Mouse (Mus musculus) lung, postnatal 0 days (tissue): ENCODE measurements at regions not wholly inside any gene's neighbourhood (a gene's known extent, or its start where the extent isn't known, plus 50 kb on each side); places are given as distances from the start of the nearest gene placed in this dataset.

Source experiments
- ATAC-seq: fragments of 200-750 bp; cut with Nextera tagmentation; 2 replicates; pipeline ENCODE4 v1.8.0; 2017; ENCODE audit warnings: moderate library complexity
- DNase-seq: peaks from one replicate; pipeline ENCODE4 v3.0.0-alpha.2; 2016; ENCODE audit warnings: low spot score
- H3K27ac ChIP-seq: fragments of 300-500 bp; sonication (generic); 2 replicates; pipeline ENCODE4 v1.5.1; 2014; ENCODE audit warnings: antibody characterized with exemption, mild to moderate bottlenecking, low read length, mixed read lengths
- H3K27me3 ChIP-seq: fragments of 300-500 bp; sonication (generic); replicated peaks from 2 replicates; pipeline ENCODE4 v1.6.1; 2014; ENCODE audit warnings: low read length, mixed read lengths; ENCODE audit not compliant: insufficient read depth
- H3K36me3 ChIP-seq: fragments of 300-500 bp; sonication (generic); 2 replicates; pipeline ENCODE4 v1.6.1; 2014; ENCODE audit warnings: low read length, mixed read lengths; ENCODE audit not compliant: insufficient read depth
- H3K4me1 ChIP-seq: fragments of 300-500 bp; sonication (generic); 2 replicates; pipeline ENCODE4 v1.6.1; 2014; ENCODE audit warnings: antibody characterized with exemption, low read depth, low read length, mixed read lengths; ENCODE audit not compliant: insufficient read depth
- H3K4me2 ChIP-seq: fragments of 300-500 bp; sonication (generic); replicated peaks from 2 replicates; pipeline ENCODE4 v1.6.1; 2014; ENCODE audit warnings: low read depth, mild to moderate bottlenecking, low read length, moderate library complexity, mixed read lengths
- H3K4me3 ChIP-seq: fragments of 300-500 bp; sonication (generic); 2 replicates; pipeline ENCODE4 v1.5.1; 2014; ENCODE audit warnings: low read depth, low read length
- H3K9ac ChIP-seq: fragments of 300-500 bp; sonication (generic); replicated peaks from 2 replicates; pipeline ENCODE4 v1.6.1; 2014; ENCODE audit warnings: low read depth, mild to moderate bottlenecking
- H3K9me3 ChIP-seq: fragments of 300-500 bp; sonication (generic); 2 replicates; pipeline ENCODE4 v1.6.1; 2016; ENCODE audit warnings: low read length, mixed read lengths
- CTCF ChIP-seq: IDR thresholded peaks from 2 replicates; pipeline ENCODE4 v1.5.1; 2016; ENCODE audit warnings: antibody characterized with exemption, mild to moderate bottlenecking
- EP300 ChIP-seq: IDR thresholded peaks from 2 replicates; pipeline ENCODE4 v1.6.1; 2016; ENCODE audit warnings: antibody characterized with exemption, mild to moderate bottlenecking, control low read depth
- WGBS: fragments of 180-500 bp; shearing (Covaris S2); extraction: QIAGEN DNeasy Blood & Tissue Kit; methylation state at CpG from one replicate; pipeline ENCODE4 v1.1.7; 2014; 5-methylcytosine and 5-hydroxymethylcytosine counted together

- no peak for DNase-seq
Measured at GRCm38 (mm10) chr5:64401737-64402136, 245.6 kb downstream of the Tbc1d1 start.

GRCm38 (mm10) chr5:64403077-64403981 lies 247.2 kb downstream of the Tbc1d1 start:
- Histone ChIP-seq H3K4me1 (no peaks in the 10 kb centered on the region), H3K27ac (no peak overlapping the region)
- no peak for ATAC-seq

More at GRCm38 (mm10) chr5:64401737-64402136, 245.6 kb downstream of the Tbc1d1 start:
- Histone ChIP-seq H3K9me3 (no peaks in the 10 kb centered on the region), H3K36me3 (no peaks in the 10 kb centered on the region), H3K27ac (no peak overlapping the region), H3K4me2 (no peak overlapping the region), H3K27me3 (no peaks in the 10 kb centered on the region), H3K9ac (no peak overlapping the region), H3K4me3 (no peak overlapping the region), H3K4me1 (no peaks in the 10 kb centered on the region)
- 59% methylated on average over 9 of the region's 9 CpGs for WGBS
- no peak for ATAC-seq
- TF ChIP-seq EP300 (no peak), CTCF (no peak)

GRCm38 (mm10) chr5:64403982-64404345 lies 247.9 kb downstream of the Tbc1d1 start:
- TF ChIP-seq CTCF: no peak
- no peak for TF ChIP-seq EP300
- 44% methylated on average over 7 of the region's 7 CpGs for WGBS
- ATAC-seq: no peak; the same call in 1 of the 2 replicates

More at GRCm38 (mm10) chr5:64403077-64403981, 247.2 kb downstream of the Tbc1d1 start:
- TF ChIP-seq CTCF: no peak
- TF ChIP-seq EP300: no peak
- Histone ChIP-seq H3K4me3 (no peak overlapping the region), H3K4me2 (no peak overlapping the region), H3K36me3 (no peaks in the 10 kb centered on the region), H3K9me3 (no peaks in the 10 kb centered on the region), H3K9ac (no peak overlapping the region), H3K27me3 (no peaks in the 10 kb centered on the region)
- WGBS: 66% methylated on average over 11 of the region's 11 CpGs
- DNase-seq: no peak

DNA sequence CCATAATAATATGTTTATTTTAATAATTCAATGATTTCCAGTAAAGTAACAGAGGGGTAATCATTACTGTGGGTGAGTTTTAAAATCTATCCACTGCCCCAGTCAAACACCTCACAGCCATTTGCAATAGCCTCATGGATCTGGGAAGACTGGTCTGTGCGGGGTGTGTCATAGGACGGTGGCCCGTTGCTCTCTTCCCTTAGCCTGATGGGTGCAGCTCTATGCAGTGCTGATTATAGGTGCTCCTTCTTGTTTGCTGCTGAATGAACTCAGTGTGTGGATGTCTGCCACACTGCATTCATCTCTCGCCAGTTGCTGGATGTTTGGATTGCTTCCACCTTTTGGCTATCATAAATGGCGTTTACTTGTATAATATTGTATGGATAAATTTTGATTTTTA lies 248.4 kb downstream of the Tbc1d1 start:
- H3K4me2 ChIP-seq: no peak overlapping the region
- DNase-seq: no peak
- H3K9ac ChIP-seq: no peak overlapping the region
- 88% methylated on average over 5 of the region's 5 CpGs for WGBS
- no peaks in the 10 kb centered on the region for H3K9me3 ChIP-seq
- no peak for ATAC-seq
- H3K4me1 ChIP-seq: no peaks in the 10 kb centered on the region
- no peaks in the 10 kb centered on the region for H3K27me3 ChIP-seq
- H3K4me3 ChIP-seq: no peak overlapping the region
- no peak overlapping the region for H3K27ac ChIP-seq
- no peaks in the 10 kb centered on the region for H3K36me3 ChIP-seq
- TF ChIP-seq EP300 (no peak), CTCF (no peak)

More at GRCm38 (mm10) chr5:64403982-64404345, 247.9 kb downstream of the Tbc1d1 start:
- H3K9ac ChIP-seq: no peak overlapping the region
- H3K36me3 ChIP-seq: no peaks in the 10 kb centered on the region
- H3K27ac ChIP-seq: no peak overlapping the region
- H3K4me1 ChIP-seq: no peaks in the 10 kb centered on the region
- no peak overlapping the region for H3K4me3 ChIP-seq
- H3K4me2 ChIP-seq: no peak overlapping the region
- H3K9me3 ChIP-seq: no peaks in the 10 kb centered on the region
- no peaks in the 10 kb centered on the region for H3K27me3 ChIP-seq
- DNase-seq: no peak

- no peak for ATAC-seq
- H3K27ac ChIP-seq: no peak overlapping the region
- H3K9me3 ChIP-seq: no peaks in the 10 kb centered on the region
- H3K27me3 ChIP-seq: no peaks in the 10 kb centered on the region
- H3K9ac ChIP-seq: no peak overlapping the region
- H3K36me3 ChIP-seq: no peaks in the 10 kb centered on the region
- WGBS: 82% methylated on average over 3 of the region's 3 CpGs
- DNase-seq: no peak
- no peak overlapping the region for H3K4me2 ChIP-seq
- TF ChIP-seq EP300: no peak
- 0 out of 2 replicates have a peak, but pooled peaks have one; percentile 9 for TF ChIP-seq CTCF
- H3K4me1 ChIP-seq: no peaks in the 10 kb centered on the region
- no peak overlapping the region for H3K4me3 ChIP-seq
Measured at GRCm38 (mm10) chr5:64408938-64409337, 252.8 kb downstream of the Tbc1d1 start.

GRCm38 (mm10) chr5:64410621-64411020 lies 254.5 kb downstream of the Tbc1d1 start:
- Histone ChIP-seq H3K4me3 (no peak overlapping the region), H3K27me3 (no peaks in the 10 kb centered on the region), H3K9me3 (no peaks in the 10 kb centered on the region), H3K4me2 (no peak overlapping the region), H3K9ac (no peak overlapping the region), H3K4me1 (no peaks in the 10 kb centered on the region), H3K27ac (no peak overlapping the region), H3K36me3 (no peaks in the 10 kb centered on the region)
- no peak for TF ChIP-seq EP300
- no peak for TF ChIP-seq CTCF
- 19% methylated on average over 7 of the region's 7 CpGs for WGBS
- peak; percentile 65 for ATAC-seq
- peak; percentile 54 for DNase-seq
